Mouse (Mus musculus): ENCODE measurements around the gene Etl4.

The Etl4 gene

DNA sequence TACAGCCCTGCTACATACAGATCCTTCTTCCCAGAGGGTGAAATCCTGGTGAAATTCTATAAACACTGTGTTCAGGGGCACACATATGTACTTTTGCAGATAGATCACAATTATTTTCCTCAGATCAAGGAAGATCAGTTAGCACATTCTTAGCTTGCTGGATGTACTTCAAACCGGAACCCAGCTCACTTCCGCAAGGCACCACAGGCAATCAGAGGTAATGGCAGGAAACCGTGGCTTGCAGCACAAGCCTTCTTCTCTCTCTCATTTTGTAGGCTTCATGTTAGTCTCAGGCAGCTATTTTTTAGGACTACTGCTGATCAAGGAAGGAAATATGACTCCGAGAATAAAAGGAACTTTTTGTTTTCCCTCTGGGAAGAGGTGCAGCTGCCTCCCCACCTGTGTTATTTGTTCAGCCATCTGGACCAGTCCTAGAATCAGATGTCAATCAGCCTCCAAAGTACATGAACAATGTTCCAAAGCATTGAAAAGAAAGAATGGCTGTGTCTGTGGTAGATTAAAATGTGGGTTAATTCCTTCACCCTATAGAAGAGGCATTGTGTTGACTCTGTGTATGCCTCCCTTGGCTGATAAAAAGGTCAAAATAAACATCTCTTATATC is 338.6 kb downstream of the Etl4 start:
- no peak for TF ChIP-seq GATA4 (IDR thresholded peaks at IDR 0.05; ENCODE audit: insufficient replicate concordance, low read length)

GRCm38 (mm10) chr2:20249403-20249802 is 339.8 kb downstream of the Etl4 start:
- no peak for TF ChIP-seq GATA4 (IDR thresholded peaks at IDR 0.05; ENCODE audit: insufficient replicate concordance, low read length)

DNA sequence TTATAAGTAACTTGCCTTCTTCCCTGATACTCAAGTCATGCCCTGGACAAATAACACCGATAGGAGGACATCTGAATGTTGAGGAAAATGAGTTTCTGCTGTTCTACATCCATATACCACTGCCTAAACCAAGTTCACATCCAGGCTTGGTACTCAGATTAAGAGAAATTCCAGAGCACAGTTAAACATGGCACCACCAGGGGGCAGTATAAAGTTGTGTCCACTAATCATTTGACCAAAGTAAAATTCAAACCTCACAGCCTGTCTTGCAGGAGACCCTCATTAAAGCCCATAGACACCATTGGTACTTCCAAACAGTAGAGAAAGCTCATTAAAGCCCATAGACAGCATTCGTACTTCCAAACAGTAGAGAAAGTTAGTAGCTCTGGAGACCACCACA is 366.5 kb downstream of the Etl4 start:
- no peak for TF ChIP-seq GATA4 (IDR thresholded peaks at IDR 0.05; ENCODE audit: insufficient replicate concordance, low read length)

- no peak for TF ChIP-seq GATA4 (IDR thresholded peaks at IDR 0.05; ENCODE audit: insufficient replicate concordance, low read length)
Measured at GRCm38 (mm10) chr2:20281903-20282302, 372.3 kb downstream of the Etl4 start.

- no peak for TF ChIP-seq GATA4 (IDR thresholded peaks at IDR 0.05; ENCODE audit: insufficient replicate concordance, low read length)
Measured at GRCm38 (mm10) chr2:20284425-20284824, 374.8 kb downstream of the Etl4 start.

GRCm38 (mm10) chr2:20290982-20291740 is 381.6 kb downstream of the Etl4 start:
- TF ChIP-seq GATA4 (IDR thresholded peaks at IDR 0.05; ENCODE audit: insufficient replicate concordance, low read length): no peak

GRCm38 (mm10) chr2:20291741-20292110 is 382.1 kb downstream of the Etl4 start:
- no peak for TF ChIP-seq GATA4 (IDR thresholded peaks at IDR 0.05; ENCODE audit: insufficient replicate concordance, low read length)

GRCm38 (mm10) chr2:20293336-20293735 is 383.8 kb downstream of the Etl4 start:
- no peak for TF ChIP-seq GATA4 (IDR thresholded peaks at IDR 0.05; ENCODE audit: insufficient replicate concordance, low read length)

GRCm38 (mm10) chr2:20294596-20294995 is 385.0 kb downstream of the Etl4 start:
- no peak for TF ChIP-seq GATA4 (IDR thresholded peaks at IDR 0.05; ENCODE audit: insufficient replicate concordance, low read length)

- no peak for TF ChIP-seq GATA4 (IDR thresholded peaks at IDR 0.05; ENCODE audit: insufficient replicate concordance, low read length)
Measured at GRCm38 (mm10) chr2:20302517-20302916, 392.9 kb downstream of the Etl4 start.

- no peak for TF ChIP-seq GATA4 (IDR thresholded peaks at IDR 0.05; ENCODE audit: insufficient replicate concordance, low read length)
Measured at GRCm38 (mm10) chr2:20324954-20325353, 415.4 kb downstream of the Etl4 start.

DNA sequence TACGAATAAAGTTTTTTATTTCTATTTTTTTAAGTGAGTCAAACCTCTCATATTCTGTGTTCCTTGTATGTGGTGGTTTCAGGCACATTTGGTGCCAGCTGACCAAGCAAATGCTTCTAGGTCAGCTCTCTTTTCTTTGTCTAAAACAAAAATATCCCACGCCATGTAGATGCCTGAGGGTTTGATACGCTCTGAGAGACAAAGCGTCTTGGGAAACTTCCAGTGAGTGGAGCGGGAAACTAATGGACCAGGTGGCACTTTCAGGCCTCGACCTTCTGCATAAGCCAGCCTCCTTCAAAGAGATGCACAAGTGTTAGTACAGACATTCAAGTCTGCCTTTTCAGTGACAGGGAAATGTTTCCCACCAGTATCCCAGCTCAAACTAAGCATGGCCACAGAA is 426.6 kb downstream of the Etl4 start:
- no peak for TF ChIP-seq GATA4 (IDR thresholded peaks at IDR 0.05; ENCODE audit: insufficient replicate concordance, low read length)

- TF ChIP-seq GATA4 (IDR thresholded peaks at IDR 0.05; ENCODE audit: insufficient replicate concordance, low read length): no peak
Measured at GRCm38 (mm10) chr2:20339016-20339734, 429.6 kb downstream of the Etl4 start.

GRCm38 (mm10) chr2:20339919-20340318 is 430.3 kb downstream of the Etl4 start:
- TF ChIP-seq GATA4 (IDR thresholded peaks at IDR 0.05; ENCODE audit: insufficient replicate concordance, low read length): no peak

DNA sequence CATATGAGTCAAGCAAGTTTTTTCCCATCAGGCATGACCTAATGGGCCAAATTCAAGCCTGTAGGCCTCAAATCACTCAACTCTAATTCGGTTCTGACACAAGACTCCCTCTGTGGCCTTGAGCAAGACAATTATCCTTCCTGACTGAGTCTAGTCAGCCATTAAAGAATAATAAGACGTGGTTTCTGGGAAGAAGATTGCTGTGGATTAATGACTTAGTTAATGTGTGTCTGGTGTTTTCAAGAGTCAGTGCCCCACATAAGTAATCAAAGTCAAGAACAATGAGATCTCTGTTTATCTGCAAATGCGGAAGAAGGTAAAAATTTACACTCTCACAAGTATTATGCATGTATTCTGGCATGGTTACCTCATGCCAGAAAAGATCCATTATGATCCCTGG is 437.3 kb downstream of the Etl4 start:
- no peak for TF ChIP-seq GATA4 (IDR thresholded peaks at IDR 0.05; ENCODE audit: insufficient replicate concordance, low read length)

- TF ChIP-seq GATA4 (IDR thresholded peaks at IDR 0.05; ENCODE audit: insufficient replicate concordance, low read length): no peak
Measured at GRCm38 (mm10) chr2:20349268-20349667, 439.7 kb downstream of the Etl4 start.

Data from liver, adult (tissue).